Mouse (Mus musculus): ENCODE data around the gene Mmp7.

The Mmp7 gene

DNA sequence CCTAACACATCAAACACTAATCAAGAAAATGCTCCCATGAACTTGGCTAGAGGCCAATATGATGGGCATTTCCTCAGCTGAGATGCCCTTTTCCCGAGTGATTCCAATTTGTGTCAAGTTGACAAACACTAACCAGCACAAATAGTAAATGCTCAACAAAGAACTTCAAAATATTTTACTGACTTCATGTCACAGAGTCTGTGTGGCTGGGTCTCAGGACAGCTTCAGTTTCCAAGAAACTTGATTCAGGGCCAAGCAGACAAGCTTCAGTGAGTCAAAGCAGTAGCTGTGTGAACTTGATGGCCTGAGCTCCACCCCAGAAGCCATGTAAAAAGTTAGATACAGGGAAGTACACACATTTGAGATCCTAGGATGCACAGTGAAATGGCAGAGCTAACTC, 52.3 kb downstream of the Mmp7 start:
- DNase-seq = no peak

DNA sequence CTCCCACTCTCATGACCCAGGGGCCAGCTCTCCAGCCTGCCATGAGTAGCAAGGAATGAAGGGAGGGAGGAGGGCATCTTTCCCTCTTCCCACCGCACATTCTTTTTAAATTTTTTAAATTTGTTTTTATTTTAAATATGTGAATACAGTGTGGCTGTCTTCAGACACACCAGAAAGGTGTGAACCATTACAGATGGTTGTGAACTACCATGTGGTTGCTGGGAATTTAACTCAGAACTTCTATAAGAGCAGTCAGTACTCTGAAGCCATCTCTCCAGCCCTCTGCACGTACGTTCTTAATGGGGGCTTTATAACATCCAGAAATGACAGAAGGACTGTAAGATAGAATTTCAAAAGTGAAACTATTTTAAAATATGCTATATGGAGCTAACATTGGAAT, 57.0 kb downstream of the Mmp7 start:
- no peak for DNase-seq

Data from right cerebral cortex, adult 18-20 months (tissue).